Mouse (Mus musculus) gastrocnemius, adult 2 months (tissue): ENCODE measurements around the gene Lrrc15. TPM values are rescaled to one million over a fixed set of nuclear protein-coding genes. Genes with fewer than 3 reads are reported as not detected.
A peak's percentile ranks its signal among the peaks of the same experiment; 100 is the strongest.

ENCODE experiments used
- DNase-seq: peaks from one replicate; pipeline ENCODE4 v3.0.0; 2022
- H3K27ac ChIP-seq: fragments of 200-600 bp; 2 replicates; pipeline ENCODE4 v1.8.1; 2022; ENCODE audit warnings: mild to moderate bottlenecking
- H3K4me3 ChIP-seq: fragments of 200-600 bp; 2 replicates; pipeline ENCODE4 v1.8.1; 2022; ENCODE audit warnings: mild to moderate bottlenecking, moderate library complexity
- CTCF ChIP-seq: fragments of 200-600 bp; IDR thresholded peaks from 2 replicates; pipeline ENCODE4 v1.8.1; 2022; ENCODE audit warnings: antibody characterized with exemption, mild to moderate bottlenecking, moderate library complexity
- intact Hi-C: fragments of 180-260 bp; cut with DNase I; formaldehyde crosslinking; loops from one replicate; pipeline ENCODE4 v1.15.1; 2025
- total RNA-seq, 2 experiments: library from RNA; stranded (reverse); gene quantifications; 2 replicates each; pipeline ENCODE4 v1.2.3; 2021

Lrrc15 gene
- total RNA-seq, 2 experiments from 2014 or later: 0.08 to 0.14 TPM

DNA sequence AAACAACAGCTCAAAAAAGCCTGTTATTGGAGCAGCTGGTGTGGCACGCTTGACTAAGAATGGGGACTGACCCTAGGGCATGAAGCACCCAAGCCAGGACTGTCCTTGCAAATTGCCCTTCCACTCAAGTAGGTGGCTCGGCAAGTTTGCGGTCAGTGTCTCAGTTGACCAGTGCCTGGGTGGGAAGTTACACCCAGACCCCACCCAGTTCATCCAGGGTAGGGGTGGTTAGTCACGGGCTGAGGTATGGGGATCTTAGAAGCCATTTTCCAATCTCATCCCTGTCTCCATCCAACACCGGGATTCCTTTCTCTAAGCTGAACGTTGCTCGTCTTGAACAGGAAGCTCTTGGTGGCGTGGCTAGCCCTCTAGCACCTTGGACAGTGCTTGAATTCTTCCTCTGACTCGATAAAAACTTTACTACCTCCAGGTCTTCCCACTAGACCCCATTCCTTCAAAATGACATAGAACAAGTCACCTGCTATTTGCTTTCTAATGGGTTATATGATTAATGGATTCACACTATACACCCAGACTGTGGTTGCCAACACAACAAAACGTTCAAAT, 16.7 kb upstream of the Lrrc15 start:
- intact Hi-C loops: no loop called here
- no peak for TF ChIP-seq CTCF
- no peak overlapping the region for H3K4me3 ChIP-seq
- no peak overlapping the region for H3K27ac ChIP-seq
- no peak for DNase-seq

- DNase-seq: no peak
- no peak overlapping the region for H3K4me3 ChIP-seq
- H3K27ac ChIP-seq: no peak overlapping the region
- intact Hi-C loops: no loop called here
- no peak for TF ChIP-seq CTCF
Measured at GRCm38 (mm10) chr16:30297450-30297849, 14.4 kb upstream of the Lrrc15 start.

- no peak for TF ChIP-seq CTCF
- no peak for DNase-seq
- no peak overlapping the region for H3K4me3 ChIP-seq
- intact Hi-C loops: no loop called here
- no peak overlapping the region for H3K27ac ChIP-seq
Measured at GRCm38 (mm10) chr16:30296601-30297275, 13.7 kb upstream of the Lrrc15 start.

DNA sequence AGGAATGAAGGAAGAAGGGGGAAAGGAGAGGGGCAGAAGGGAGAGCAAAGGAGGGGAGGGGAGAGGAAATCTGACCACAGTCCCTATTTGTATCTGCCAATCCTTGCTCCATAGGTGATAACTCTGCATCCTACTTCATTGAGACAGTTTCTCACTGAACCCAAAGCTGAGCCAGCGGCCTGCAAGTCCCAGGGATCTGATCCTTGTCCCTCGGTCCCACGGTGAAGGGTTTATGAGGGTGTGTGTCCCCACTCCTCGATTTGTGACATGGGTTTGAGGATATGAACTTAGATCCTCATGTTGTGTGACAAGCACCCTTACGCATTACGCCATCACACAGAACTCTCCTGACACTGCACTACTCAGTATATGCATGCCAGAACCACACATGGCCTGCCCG, 12.1 kb upstream of the Lrrc15 start:
- TF ChIP-seq CTCF: no peak
- Histone ChIP-seq H3K27ac (no peak overlapping the region), H3K4me3 (no peak overlapping the region)
- no peak for DNase-seq
- intact Hi-C loops: no loop called here

DNA sequence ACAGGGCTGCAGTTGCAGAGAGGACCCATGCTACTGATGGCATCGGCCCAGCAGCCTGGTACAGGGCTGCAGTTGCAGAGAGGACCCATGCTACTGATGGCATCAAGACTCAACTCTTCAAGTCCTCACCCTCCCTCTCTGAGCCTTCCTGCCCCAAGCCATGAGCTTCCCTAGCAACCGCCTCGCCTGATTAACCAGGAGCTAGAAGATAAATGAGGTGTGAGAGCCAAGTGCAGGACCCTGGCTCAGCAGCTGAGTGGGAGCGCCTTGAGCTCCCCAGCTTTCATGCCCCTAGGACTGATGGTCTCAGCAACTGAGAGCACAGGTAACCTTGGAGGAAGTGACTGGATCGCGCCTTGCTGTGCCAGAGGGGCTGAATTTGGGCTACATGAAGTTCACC, 7.4 kb upstream of the Lrrc15 start:
- Histone ChIP-seq H3K27ac (no peak overlapping the region), H3K4me3 (no peak overlapping the region)
- intact Hi-C loops: no loop called here
- TF ChIP-seq CTCF: no peak
- DNase-seq: no peak

- no peak for TF ChIP-seq CTCF
- Histone ChIP-seq H3K4me3 (no peak overlapping the region), H3K27ac (no peak overlapping the region)
- no peak for DNase-seq
- intact Hi-C loops: no loop called here
Measured at GRCm38 (mm10) chr16:30285701-30286100, 2.6 kb upstream of the Lrrc15 start.

- intact Hi-C loops: no loop called here
- Histone ChIP-seq H3K27ac (no peak overlapping the region), H3K4me3 (no peak overlapping the region; the same call in 1 of the 2 replicates)
- TF ChIP-seq CTCF: peak; percentile 59
- no peak for DNase-seq
Measured at GRCm38 (mm10) chr16:30283743-30284337, 784 bp upstream of the Lrrc15 start.

DNA sequence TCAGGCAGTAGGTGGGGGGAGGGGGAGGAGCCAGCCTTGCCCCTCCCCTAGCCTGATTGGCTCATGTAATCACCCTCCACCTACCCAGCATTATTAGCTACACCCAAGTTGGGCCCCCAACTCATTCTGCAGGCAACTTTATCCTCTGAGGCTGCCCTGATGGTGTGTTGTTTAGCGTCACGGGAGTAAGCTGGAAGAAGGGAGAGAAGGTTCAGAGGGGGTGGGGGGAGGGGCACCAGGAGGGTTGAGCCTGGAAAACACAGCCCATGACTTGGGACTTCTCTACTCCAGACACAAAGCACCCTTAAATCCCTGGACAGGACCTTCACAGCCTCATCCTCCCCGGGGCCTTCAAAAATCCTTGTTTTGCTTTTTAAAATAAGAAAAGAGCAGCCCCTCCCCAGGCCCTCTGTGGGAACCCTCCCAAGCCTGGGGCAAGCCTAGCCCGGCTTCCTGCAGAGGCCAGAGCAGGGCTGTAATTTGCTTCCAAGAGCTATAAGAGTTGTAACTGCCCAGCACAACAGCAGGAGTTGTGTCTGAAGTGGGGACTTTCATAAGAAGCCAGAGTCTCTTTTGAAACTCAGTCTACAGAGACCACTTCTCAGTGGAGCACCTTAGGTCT, 2.3 kb downstream of the Lrrc15 start:
- intact Hi-C loops: no loop called here
- DNase-seq: no peak
- TF ChIP-seq CTCF: no peak
- no peak overlapping the region for H3K4me3 ChIP-seq
- H3K27ac ChIP-seq: no peak overlapping the region

- intact Hi-C loops: no loop called here
- TF ChIP-seq CTCF: no peak
- no peak for DNase-seq
- H3K27ac ChIP-seq: no peak overlapping the region
- no peak overlapping the region for H3K4me3 ChIP-seq
Measured at GRCm38 (mm10) chr16:30278406-30278805, 4.7 kb downstream of the Lrrc15 start.

GRCm38 (mm10) chr16:30275558-30276340, 7.3 kb downstream of the Lrrc15 start:
- intact Hi-C loops: no loop called here
- no peak for DNase-seq
- TF ChIP-seq CTCF: no peak
- H3K27ac ChIP-seq: no peak overlapping the region
- no peak overlapping the region for H3K4me3 ChIP-seq

GRCm38 (mm10) chr16:30273065-30273464, 10.0 kb downstream of the Lrrc15 start:
- DNase-seq: no peak
- no peak overlapping the region for H3K27ac ChIP-seq
- TF ChIP-seq CTCF: no peak
- intact Hi-C loops: no loop called here
- H3K4me3 ChIP-seq: no peak overlapping the region

DNA sequence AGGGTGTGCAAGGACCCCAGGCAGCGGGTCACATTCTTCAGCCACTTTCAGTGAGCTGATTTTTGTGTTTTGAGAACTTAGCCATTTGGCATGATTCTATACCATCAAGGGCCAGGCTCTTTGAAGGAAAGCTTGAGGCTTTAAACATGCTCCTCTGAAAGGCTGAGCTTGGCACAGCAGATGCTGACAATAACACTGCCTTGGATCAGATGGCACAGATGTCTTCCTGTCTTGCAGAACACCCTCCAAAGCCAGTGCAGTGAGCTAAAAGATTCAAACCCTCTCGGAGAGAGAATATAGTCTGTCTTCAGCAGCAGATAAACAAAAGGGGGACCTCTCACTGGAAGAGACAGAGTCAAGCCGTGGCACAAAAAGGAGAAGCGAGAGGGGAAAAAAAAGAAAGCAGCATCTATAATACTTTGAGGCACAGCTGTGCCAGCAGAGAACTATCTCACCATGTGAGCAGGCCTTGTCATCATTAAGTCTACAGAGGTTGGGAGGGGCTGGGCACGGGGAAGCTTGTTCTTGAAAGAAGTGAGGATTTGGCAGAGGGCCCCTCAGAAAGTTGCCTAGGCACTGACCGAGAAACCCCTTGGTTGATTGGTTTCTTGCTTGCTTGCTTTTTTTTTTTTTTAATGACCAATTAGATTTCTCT, 11.0 kb downstream of the Lrrc15 start:
- DNase-seq: no peak
- intact Hi-C loops: no loop called here
- Histone ChIP-seq H3K4me3 (no peak overlapping the region), H3K27ac (no peak overlapping the region)
- no peak for TF ChIP-seq CTCF
